Mouse (Mus musculus): ENCODE results near the gene Tnnc1.

The Tnnc1 gene

DNA sequence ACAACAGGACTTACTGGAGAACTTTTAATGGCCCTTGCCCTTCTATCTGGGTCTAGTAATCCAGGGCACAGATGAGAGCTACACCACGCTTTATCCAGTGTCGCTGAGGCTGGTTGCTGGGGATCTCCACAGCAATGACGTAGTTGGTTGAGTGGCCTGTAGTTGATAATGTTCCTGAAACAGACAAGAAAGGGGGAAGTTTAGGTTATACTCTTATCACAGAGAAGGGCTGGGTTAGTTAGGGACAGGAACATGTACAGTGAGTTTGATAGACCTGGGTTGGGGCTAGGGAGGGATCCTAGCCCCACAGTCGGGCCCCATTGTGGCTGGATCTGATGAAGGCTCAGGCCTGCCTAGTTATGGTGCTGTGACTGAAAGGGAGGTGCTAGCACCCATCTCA lies 52.3 kb downstream of the Tnnc1 start:
- no peaks in the 10 kb centered on the region for H3K4me1 ChIP-seq (replicated peaks; ENCODE audit: low read depth, low read length)
- H3K27me3 ChIP-seq (ENCODE audit: insufficient read depth, low read length), result no peaks in the 10 kb centered on the region
- H3K4me3 ChIP-seq (replicated peaks; ENCODE audit: low read length), result no peak overlapping the region
- H3K36me3 ChIP-seq (ENCODE audit: insufficient read depth, low read length), result peaks cover 70% of the 10 kb centered on the region
- no peak for TF ChIP-seq POU5F1 (IDR thresholded peaks at IDR 0.05; ENCODE audit: borderline replicate concordance, low read length)
- TF ChIP-seq NANOG (IDR thresholded peaks at IDR 0.05; ENCODE audit: borderline replicate concordance, low read length), result no peak
- TF ChIP-seq CTCF (conservative IDR thresholded peaks at IDR 0.05; ENCODE audit: low read length), result no peak
- no peaks in the 10 kb centered on the region for H3K9me3 ChIP-seq (ENCODE audit: low read length)

DNA sequence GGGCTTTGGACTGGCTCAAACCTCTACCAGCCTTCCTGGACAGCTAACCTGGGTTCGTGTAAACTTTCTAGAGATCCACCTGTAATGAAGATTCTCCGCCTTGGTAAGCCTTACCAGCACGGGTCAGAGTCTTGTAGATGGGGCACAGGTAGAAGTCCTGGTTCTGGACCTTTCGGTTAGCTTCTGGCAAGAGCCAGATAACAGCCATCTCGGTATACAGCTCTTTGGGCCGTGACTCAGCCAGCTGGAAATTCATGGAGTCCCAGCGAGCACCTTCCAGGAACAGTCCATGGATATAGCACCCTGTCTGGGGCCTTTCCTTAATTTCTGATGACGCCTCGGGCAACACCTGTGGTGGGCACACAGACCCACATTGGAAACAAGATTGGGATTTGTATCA lies 52.8 kb downstream of the Tnnc1 start:
- no peaks in the 10 kb centered on the region for H3K9me3 ChIP-seq (ENCODE audit: low read length)
- 0 out of 2 replicates have a peak, but pooled peaks cover 4% of the 10 kb centered on the region for H3K27me3 ChIP-seq (ENCODE audit: insufficient read depth, low read length)
- H3K4me1 ChIP-seq (replicated peaks; ENCODE audit: low read depth, low read length), result no peaks in the 10 kb centered on the region
- TF ChIP-seq NANOG (IDR thresholded peaks at IDR 0.05; ENCODE audit: borderline replicate concordance, low read length) (no peak), CTCF (conservative IDR thresholded peaks at IDR 0.05; ENCODE audit: low read length) (no peak), POU5F1 (IDR thresholded peaks at IDR 0.05; ENCODE audit: borderline replicate concordance, low read length) (no peak)
- peaks cover 64% of the 10 kb centered on the region for H3K36me3 ChIP-seq (ENCODE audit: insufficient read depth, low read length)
- no peak overlapping the region for H3K4me3 ChIP-seq (replicated peaks; ENCODE audit: low read length)
